In the genomic region with DNA sequence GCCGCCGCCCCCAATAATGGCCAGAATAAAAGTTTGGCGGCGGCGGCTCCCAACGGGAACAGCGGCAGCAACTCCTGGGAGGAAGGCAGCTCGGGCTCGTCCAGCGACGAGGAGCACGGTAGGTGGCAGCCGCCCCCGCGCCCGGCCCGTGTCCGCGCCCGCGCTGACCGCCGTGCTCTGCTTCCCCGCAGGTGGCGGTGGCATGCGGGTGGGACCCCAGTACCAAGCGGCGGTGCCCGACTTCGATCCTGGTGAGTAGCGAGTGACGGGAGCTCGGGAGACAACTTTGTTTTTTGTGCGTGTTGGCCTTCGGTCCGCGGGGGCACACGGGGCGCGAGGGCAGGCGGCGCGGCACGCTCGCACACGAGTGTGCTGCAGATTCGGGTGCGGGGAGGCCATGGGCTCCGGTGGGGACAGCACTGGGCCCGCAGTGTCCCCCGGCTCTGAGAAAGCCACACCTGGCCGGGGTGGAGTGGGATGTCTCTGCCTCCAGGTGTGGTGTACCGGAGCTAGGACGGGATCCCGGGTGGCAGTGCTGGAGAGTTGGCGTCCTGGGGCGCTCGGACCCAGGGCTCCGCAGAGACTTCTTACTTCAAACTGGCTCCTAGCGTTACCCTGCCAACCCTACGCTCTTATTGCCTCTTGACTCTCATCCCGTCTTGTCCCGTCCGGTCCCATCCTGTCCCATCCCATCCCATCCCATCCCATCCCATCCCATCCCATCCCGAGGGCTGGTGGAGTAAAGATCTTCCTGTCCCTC, we compare ENCODE assay signal across 8 mouse cellular contexts. TPM values are rescaled to one million over a fixed set of nuclear protein-coding genes. Genes with fewer than 3 reads are reported as not detected.
DNase-seq lines count a peak whose midpoint lies in the region; ATAC-seq and TF ChIP-seq lines count a peak whose summit lies in the region.

No protein-coding gene starts in this region.

- H3K9ac ChIP-seq in liver, embryonic 14.5 days (replicated peaks), result peak overlapping the region; percentile 99
- H3K9ac ChIP-seq in neural tube, embryonic 13.5 days, result peak overlapping the region; percentile 89

- H3K4me3 ChIP-seq in kidney, adult 2 months (ENCODE audit: insufficient read depth, low read depth, low read length), result peak overlapping the region; percentile 93
- H3K4me3 ChIP-seq in liver, embryonic 14.5 days (ENCODE audit: insufficient read depth in 1 of 2, low read depth in 2 of 2, low read length in 2 of 2), result peak overlapping the region; percentile 93 to 98
- H3K4me3 ChIP-seq in neural tube, embryonic 13.5 days, result peak overlapping the region; percentile 95

- H3K4me2 ChIP-seq in liver, embryonic 14.5 days (ENCODE audit: low read depth), result peak overlapping the region; percentile 84
- H3K4me2 ChIP-seq in neural tube, embryonic 13.5 days, result peak overlapping the region; percentile 88

- WGBS in kidney, adult 2 months, result under 1% methylated on average over 65 of the region's 65 CpGs
- WGBS in liver, embryonic 14.5 days (ENCODE audit: insufficient replicate concordance), result under 1% methylated on average over 57 of the region's 65 CpGs
- WGBS in neural tube, embryonic 13.5 days, result under 1% methylated on average over 64 of the region's 65 CpGs

- peak; percentile 22 to 40 for DNase-seq in frontal cortex, postnatal 10 days (ENCODE audit: low spot score in 2 of 2)
- peak; percentile 45 to 53 for DNase-seq in cerebellum, postnatal 36 days
- peak; percentile 42 to 59 for DNase-seq in heart, adult 18-20 months
- peak; percentile 52 for DNase-seq in kidney, adult 2 months
- DNase-seq in liver, embryonic 14.5 days (ENCODE audit: low read depth in 3 of 3, low spot score in 3 of 3), result no peak
- peak; percentile 69 for DNase-seq in testis, postnatal 10 days (ENCODE audit: low spot score)

- no peaks in the 10 kb centered on the region for H3K27me3 ChIP-seq in kidney, adult 2 months (replicated peaks; ENCODE audit: control insufficient read depth, insufficient read depth, low read length)
- H3K27me3 ChIP-seq in liver, embryonic 14.5 days (ENCODE audit: control insufficient read depth, insufficient read depth, low read length), result no peaks in the 10 kb centered on the region
- no peaks in the 10 kb centered on the region for H3K27me3 ChIP-seq in neural tube, embryonic 13.5 days

- no peak; the same call in 1 of the 2 replicates for ATAC-seq in frontal cortex, adult (ENCODE audit: low TSS enrichment)
- ATAC-seq in liver, embryonic 14.5 days (ENCODE audit: insufficient read depth), result no peak
- 0 out of 2 replicates have a peak, but pooled peaks have one; percentile 6 for ATAC-seq in neural tube, embryonic 13.5 days (ENCODE audit: low read depth)

- no peaks in the 10 kb centered on the region for H3K9me3 ChIP-seq in liver, embryonic 14.5 days (ENCODE audit: control insufficient read depth, low read length)
- no peaks in the 10 kb centered on the region for H3K9me3 ChIP-seq in neural tube, embryonic 13.5 days

- peak overlapping the region; percentile 53 for H3K27ac ChIP-seq in kidney, adult 2 months (ENCODE audit: insufficient read depth, low read depth, low read length)
- peak overlapping the region; percentile 29; the same call in 1 of the 2 replicates for H3K27ac ChIP-seq in liver, embryonic 14.5 days
- H3K27ac ChIP-seq in neural tube, embryonic 13.5 days (replicated peaks), result peak overlapping the region; percentile 96

- H3K36me3 ChIP-seq in kidney, adult 2 months (ENCODE audit: control insufficient read depth, insufficient read depth, low read length), result no peaks in the 10 kb centered on the region
- no peaks in the 10 kb centered on the region; the same call in 1 of the 2 replicates for H3K36me3 ChIP-seq in liver, embryonic 14.5 days (replicated peaks; ENCODE audit: control insufficient read depth, insufficient read depth, low read depth)
- peaks cover 11% of the 10 kb centered on the region; the same call in 1 of the 2 replicates for H3K36me3 ChIP-seq in neural tube, embryonic 13.5 days

- TF ChIP-seq POLR2A in kidney, adult 2 months (IDR thresholded peaks at IDR 0.05; ENCODE audit: low read depth, low read length), result no peak

- TF ChIP-seq EP300 in liver, embryonic 14.5 days (IDR thresholded peaks at IDR 0.05; ENCODE audit: low read depth), result no peak

- H3K4me1 ChIP-seq in kidney, adult 2 months (ENCODE audit: control insufficient read depth, insufficient read depth, low read length), result peaks cover 3% of the 10 kb centered on the region; the same call in 1 of the 2 replicates
- H3K4me1 ChIP-seq in liver, embryonic 14.5 days (replicated peaks; ENCODE audit: control insufficient read depth in 2 of 2, insufficient read depth in 2 of 2, low read length in 1 of 2), result peaks cover 24 to 28% of the 10 kb centered on the region in 2 experiments
- peaks cover 25% of the 10 kb centered on the region for H3K4me1 ChIP-seq in neural tube, embryonic 13.5 days (replicated peaks)

- TF ChIP-seq CTCF in kidney, adult 2 months (conservative IDR thresholded peaks at IDR 0.05; ENCODE audit: insufficient read depth, insufficient read length, low read depth, low read length), result no peak
- TF ChIP-seq CTCF in liver, embryonic 14.5 days (IDR thresholded peaks at IDR 0.05; ENCODE audit: low read depth), result no peak

RNA-seq across cellular contexts. Expression of a gene that starts 0.8 kb away (rescaled TPM):
- 10 to 100 TPM; 14.7 to 15.0 TPM for total RNA-seq in heart, adult 18-20 months (2021)
- 9.7 and 11.5 TPM in 2 replicates for polyA plus RNA-seq in kidney, adult 2 months (2012; rRNA removed)
- polyA plus RNA-seq in liver, embryonic 14.5 days (2012; rRNA removed), result 7.2 and 9.1 TPM in 2 replicates
- 5.8 and 6.2 TPM in 2 replicates for polyA plus RNA-seq in liver, embryonic 14.5 days (2014; fragmentation: Nextera tagmentation; extraction: Ambion mirVana)
- 5.8 and 6.8 TPM in 2 replicates for polyA plus RNA-seq in neural tube, embryonic 13.5 days (2015; fragmentation: Nextera tagmentation; extraction: Ambion mirVana)

Comparison
In these comparisons a context has a peak if more than half of its experiments do, and no peak if none do; other contexts are left out.
1. DNase-seq: peak in frontal cortex, postnatal 10 days (2 of 2), cerebellum, postnatal 36 days (2 of 2), heart, adult 18-20 months (2 of 2), kidney, adult 2 months (single experiment) and testis, postnatal 10 days (single experiment); none in liver, embryonic 14.5 days (0 of 3).
2. H3K27ac ChIP-seq: peak in every context shown above with its lines; median percentile 96 in neural tube, embryonic 13.5 days; 53 in kidney, adult 2 months; 29 in liver, embryonic 14.5 days.
3. Peak in every context shown above with its lines, with median percentiles within 50 percentile points of each other: H3K4me3 ChIP-seq.